Mouse (Mus musculus): Measurements from ENCODE around the gene Rnf150. TPM values are rescaled to one million over a fixed set of nuclear protein-coding genes. Genes with fewer than 3 reads are reported as not detected.

Gene Rnf150
- polyA plus RNA-seq, 1 experiment from 2014 or later, result 1.6 TPM

- no peak overlapping the region for H3K9ac ChIP-seq (ENCODE audit: low read length)
- H3K4me3 ChIP-seq (ENCODE audit: low read depth, low read length), result no peak overlapping the region
- H3K36me3 ChIP-seq (ENCODE audit: control insufficient read depth, insufficient read depth, low read length), result no peaks in the 10 kb centered on the region
- no peak overlapping the region for H3K4me2 ChIP-seq (ENCODE audit: low read depth, severe bottlenecking)
- no peaks in the 10 kb centered on the region for H3K9me3 ChIP-seq (ENCODE audit: control insufficient read depth, low read length)
- H3K27me3 ChIP-seq (ENCODE audit: control insufficient read depth, insufficient read depth, low read length), result no peaks in the 10 kb centered on the region
- H3K27ac ChIP-seq (replicated peaks; ENCODE audit: low read depth, low read length), result no peak overlapping the region
- ATAC-seq (ENCODE audit: insufficient number of reproducible peaks, low FRiP score, low TSS enrichment, low read depth), result no peak
- DNase-seq (ENCODE audit: low spot score), result peak; percentile 95
- no peaks in the 10 kb centered on the region for H3K4me1 ChIP-seq (ENCODE audit: control insufficient read depth, insufficient read depth, low read length)
- WGBS, result 34% methylated on average over 10 of the region's 10 CpGs
Observed at GRCm38 (mm10) chr8:83089336-83089986, 226.3 kb downstream of the Rnf150 start.

- WGBS, result 77% methylated on average over 4 of the region's 4 CpGs
- H3K27ac ChIP-seq (replicated peaks; ENCODE audit: low read depth, low read length), result no peak overlapping the region
- H3K4me3 ChIP-seq (ENCODE audit: low read depth, low read length), result no peak overlapping the region
- H3K4me1 ChIP-seq (ENCODE audit: control insufficient read depth, insufficient read depth, low read length), result no peaks in the 10 kb centered on the region
- no peaks in the 10 kb centered on the region for H3K27me3 ChIP-seq (ENCODE audit: control insufficient read depth, insufficient read depth, low read length)
- H3K36me3 ChIP-seq (ENCODE audit: control insufficient read depth, insufficient read depth, low read length), result no peaks in the 10 kb centered on the region
- H3K9me3 ChIP-seq (ENCODE audit: control insufficient read depth, low read length), result no peaks in the 10 kb centered on the region
- H3K9ac ChIP-seq (ENCODE audit: low read length), result no peak overlapping the region
- DNase-seq (ENCODE audit: low spot score) (no peak), ATAC-seq (ENCODE audit: insufficient number of reproducible peaks, low FRiP score, low TSS enrichment, low read depth) (no peak)
- no peak overlapping the region for H3K4me2 ChIP-seq (ENCODE audit: low read depth, severe bottlenecking)
Observed at GRCm38 (mm10) chr8:83090446-83090845, 227.3 kb downstream of the Rnf150 start.

GRCm38 (mm10) chr8:83100041-83100440 is 236.9 kb downstream of the Rnf150 start:
- no peak overlapping the region for H3K9ac ChIP-seq (ENCODE audit: low read length)
- no peaks in the 10 kb centered on the region for H3K36me3 ChIP-seq (ENCODE audit: control insufficient read depth, insufficient read depth, low read length)
- no peak for DNase-seq (ENCODE audit: low spot score)
- 50% methylated on average over 1 of the region's 1 CpGs for WGBS
- H3K9me3 ChIP-seq (ENCODE audit: control insufficient read depth, low read length), result no peaks in the 10 kb centered on the region
- no peak for ATAC-seq (ENCODE audit: insufficient number of reproducible peaks, low FRiP score, low TSS enrichment, low read depth)
- H3K27me3 ChIP-seq (ENCODE audit: control insufficient read depth, insufficient read depth, low read length), result no peaks in the 10 kb centered on the region
- no peak overlapping the region for H3K4me2 ChIP-seq (ENCODE audit: low read depth, severe bottlenecking)
- H3K27ac ChIP-seq (replicated peaks; ENCODE audit: low read depth, low read length), result no peak overlapping the region
- H3K4me3 ChIP-seq (ENCODE audit: low read depth, low read length), result no peak overlapping the region
- no peaks in the 10 kb centered on the region for H3K4me1 ChIP-seq (ENCODE audit: control insufficient read depth, insufficient read depth, low read length)

GRCm38 (mm10) chr8:83102957-83103510 is 239.9 kb downstream of the Rnf150 start:
- H3K36me3 ChIP-seq (ENCODE audit: control insufficient read depth, insufficient read depth, low read length), result no peaks in the 10 kb centered on the region
- ATAC-seq (ENCODE audit: insufficient number of reproducible peaks, low FRiP score, low TSS enrichment, low read depth) (no peak), DNase-seq (ENCODE audit: low spot score) (no peak)

GRCm38 (mm10) chr8:83103968-83104367 is 240.8 kb downstream of the Rnf150 start:
- Histone ChIP-seq H3K9me3 (ENCODE audit: control insufficient read depth, low read length) (no peaks in the 10 kb centered on the region), H3K27ac (replicated peaks; ENCODE audit: low read depth, low read length) (no peak overlapping the region), H3K9ac (ENCODE audit: low read length) (no peak overlapping the region), H3K27me3 (ENCODE audit: control insufficient read depth, insufficient read depth, low read length) (no peaks in the 10 kb centered on the region), H3K36me3 (ENCODE audit: control insufficient read depth, insufficient read depth, low read length) (no peaks in the 10 kb centered on the region), H3K4me2 (ENCODE audit: low read depth, severe bottlenecking) (no peak overlapping the region), H3K4me3 (ENCODE audit: low read depth, low read length) (no peak overlapping the region), H3K4me1 (ENCODE audit: control insufficient read depth, insufficient read depth, low read length) (no peaks in the 10 kb centered on the region)
- WGBS, result 89% methylated on average over 2 of the region's 2 CpGs
- no peak for ATAC-seq (ENCODE audit: insufficient number of reproducible peaks, low FRiP score, low TSS enrichment, low read depth)
- no peak for DNase-seq (ENCODE audit: low spot score)

More at GRCm38 (mm10) chr8:83102957-83103510, 239.9 kb downstream of the Rnf150 start:
- H3K4me2 ChIP-seq (ENCODE audit: low read depth, severe bottlenecking), result no peak overlapping the region
- 57% methylated on average over 7 of the region's 7 CpGs for WGBS
- no peaks in the 10 kb centered on the region for H3K9me3 ChIP-seq (ENCODE audit: control insufficient read depth, low read length)
- H3K27ac ChIP-seq (replicated peaks; ENCODE audit: low read depth, low read length), result no peak overlapping the region
- H3K4me3 ChIP-seq (ENCODE audit: low read depth, low read length), result no peak overlapping the region
- no peaks in the 10 kb centered on the region for H3K27me3 ChIP-seq (ENCODE audit: control insufficient read depth, insufficient read depth, low read length)
- H3K9ac ChIP-seq (ENCODE audit: low read length), result no peak overlapping the region
- H3K4me1 ChIP-seq (ENCODE audit: control insufficient read depth, insufficient read depth, low read length), result no peaks in the 10 kb centered on the region

GRCm38 (mm10) chr8:83109756-83110155 is 246.6 kb downstream of the Rnf150 start:
- H3K27ac ChIP-seq (replicated peaks; ENCODE audit: low read depth, low read length), result no peak overlapping the region
- no peaks in the 10 kb centered on the region for H3K4me1 ChIP-seq (ENCODE audit: control insufficient read depth, insufficient read depth, low read length)
- H3K27me3 ChIP-seq (ENCODE audit: control insufficient read depth, insufficient read depth, low read length), result no peaks in the 10 kb centered on the region
- H3K4me3 ChIP-seq (ENCODE audit: low read depth, low read length), result no peak overlapping the region
- no peak for ATAC-seq (ENCODE audit: insufficient number of reproducible peaks, low FRiP score, low TSS enrichment, low read depth)
- no peak for DNase-seq (ENCODE audit: low spot score)
- WGBS, result 74% methylated on average over 7 of the region's 7 CpGs
- H3K36me3 ChIP-seq (ENCODE audit: control insufficient read depth, insufficient read depth, low read length), result no peaks in the 10 kb centered on the region
- H3K9me3 ChIP-seq (ENCODE audit: control insufficient read depth, low read length), result no peaks in the 10 kb centered on the region
- no peak overlapping the region for H3K4me2 ChIP-seq (ENCODE audit: low read depth, severe bottlenecking)
- H3K9ac ChIP-seq (ENCODE audit: low read length), result no peak overlapping the region

GRCm38 (mm10) chr8:83110177-83110576 is 247.0 kb downstream of the Rnf150 start:
- Histone ChIP-seq H3K4me2 (ENCODE audit: low read depth, severe bottlenecking) (no peak overlapping the region), H3K4me3 (ENCODE audit: low read depth, low read length) (no peak overlapping the region), H3K36me3 (ENCODE audit: control insufficient read depth, insufficient read depth, low read length) (no peaks in the 10 kb centered on the region), H3K9ac (ENCODE audit: low read length) (no peak overlapping the region), H3K27ac (replicated peaks; ENCODE audit: low read depth, low read length) (no peak overlapping the region), H3K4me1 (ENCODE audit: control insufficient read depth, insufficient read depth, low read length) (no peaks in the 10 kb centered on the region), H3K9me3 (ENCODE audit: control insufficient read depth, low read length) (no peaks in the 10 kb centered on the region), H3K27me3 (ENCODE audit: control insufficient read depth, insufficient read depth, low read length) (no peaks in the 10 kb centered on the region)
- ATAC-seq (ENCODE audit: insufficient number of reproducible peaks, low FRiP score, low TSS enrichment, low read depth), result no peak
- DNase-seq (ENCODE audit: low spot score), result no peak
- WGBS, result 83% methylated on average over 5 of the region's 5 CpGs

- Histone ChIP-seq H3K27ac (replicated peaks; ENCODE audit: low read depth, low read length) (no peak overlapping the region), H3K4me2 (ENCODE audit: low read depth, severe bottlenecking) (no peak overlapping the region), H3K4me3 (ENCODE audit: low read depth, low read length) (no peak overlapping the region), H3K27me3 (ENCODE audit: control insufficient read depth, insufficient read depth, low read length) (no peaks in the 10 kb centered on the region), H3K9me3 (ENCODE audit: control insufficient read depth, low read length) (no peaks in the 10 kb centered on the region), H3K9ac (ENCODE audit: low read length) (no peak overlapping the region), H3K4me1 (ENCODE audit: control insufficient read depth, insufficient read depth, low read length) (no peaks in the 10 kb centered on the region), H3K36me3 (ENCODE audit: control insufficient read depth, insufficient read depth, low read length) (no peaks in the 10 kb centered on the region)
- ATAC-seq (ENCODE audit: insufficient number of reproducible peaks, low FRiP score, low TSS enrichment, low read depth) (no peak), DNase-seq (ENCODE audit: low spot score) (no peak)
- WGBS, result 57% methylated on average over 2 of the region's 2 CpGs
Observed at GRCm38 (mm10) chr8:83135086-83135485, 271.9 kb downstream of the Rnf150 start.

- no peaks in the 10 kb centered on the region for H3K36me3 ChIP-seq (ENCODE audit: control insufficient read depth, insufficient read depth, low read length)
- no peaks in the 10 kb centered on the region for H3K9me3 ChIP-seq (ENCODE audit: control insufficient read depth, low read length)
- H3K4me1 ChIP-seq (ENCODE audit: control insufficient read depth, insufficient read depth, low read length), result no peaks in the 10 kb centered on the region
- H3K4me3 ChIP-seq (ENCODE audit: low read depth, low read length), result no peak overlapping the region
- no peak overlapping the region for H3K27ac ChIP-seq (replicated peaks; ENCODE audit: low read depth, low read length)
- ATAC-seq (ENCODE audit: insufficient number of reproducible peaks, low FRiP score, low TSS enrichment, low read depth) (no peak), DNase-seq (ENCODE audit: low spot score) (no peak)
- H3K4me2 ChIP-seq (ENCODE audit: low read depth, severe bottlenecking), result no peak overlapping the region
- WGBS, result 100% methylated on average over 1 of the region's 1 CpGs
- H3K27me3 ChIP-seq (ENCODE audit: control insufficient read depth, insufficient read depth, low read length), result no peaks in the 10 kb centered on the region
- no peak overlapping the region for H3K9ac ChIP-seq (ENCODE audit: low read length)
Observed at GRCm38 (mm10) chr8:83140068-83140467, 276.9 kb downstream of the Rnf150 start.

Data from limb, embryonic 11.5 days (tissue).